Mouse (Mus musculus) gastrocnemius, adult 18-20 months (tissue): ENCODE data around the gene Minos1. TPM values are rescaled to one million over a fixed set of nuclear protein-coding genes. Genes with fewer than 3 reads are reported as not detected.

Experiments used
- DNase-seq: peaks from one replicate; pipeline ENCODE4 v3.0.0; 2021; ENCODE audit warnings: low spot score
- long read RNA-seq, 2 experiments: library from polyadenylated mRNA; stranded (forward); transcript quantifications; one replicate each; pipeline ENCODE4 v2.0.0; 2021
- total RNA-seq, 2 experiments: library from RNA; stranded (reverse); gene quantifications; 2 replicates each; pipeline ENCODE4 v1.2.3; 2021

Minos1 gene
- total RNA-seq: 100 to 1,000 TPM; 310 to 342 TPM
- long read RNA-seq, experiment 1, transcript Minos1-203 (4 exons, 2,549 nt): major isoform, 264 of 326 reads
- long read RNA-seq, experiment 1, transcript Minos1-204 (4 exons, 476 nt): minor isoform, 19 of 326 reads
- long read RNA-seq, experiment 1, partial matches to known transcripts: 5 of 326 reads
- long read RNA-seq, experiment 1, other reads (novel, unspliced or antisense): 35 of 326 reads
- long read RNA-seq, experiment 2, transcript Minos1-203 (4 exons, 2,549 nt): major isoform, 162 of 202 reads
- long read RNA-seq, experiment 2, transcript Minos1-204 (4 exons, 476 nt): minor isoform, 13 of 202 reads
- long read RNA-seq, experiment 2, partial matches to known transcripts: 13 of 202 reads
- long read RNA-seq, experiment 2, other reads (novel, unspliced or antisense): 14 of 202 reads

DNA sequence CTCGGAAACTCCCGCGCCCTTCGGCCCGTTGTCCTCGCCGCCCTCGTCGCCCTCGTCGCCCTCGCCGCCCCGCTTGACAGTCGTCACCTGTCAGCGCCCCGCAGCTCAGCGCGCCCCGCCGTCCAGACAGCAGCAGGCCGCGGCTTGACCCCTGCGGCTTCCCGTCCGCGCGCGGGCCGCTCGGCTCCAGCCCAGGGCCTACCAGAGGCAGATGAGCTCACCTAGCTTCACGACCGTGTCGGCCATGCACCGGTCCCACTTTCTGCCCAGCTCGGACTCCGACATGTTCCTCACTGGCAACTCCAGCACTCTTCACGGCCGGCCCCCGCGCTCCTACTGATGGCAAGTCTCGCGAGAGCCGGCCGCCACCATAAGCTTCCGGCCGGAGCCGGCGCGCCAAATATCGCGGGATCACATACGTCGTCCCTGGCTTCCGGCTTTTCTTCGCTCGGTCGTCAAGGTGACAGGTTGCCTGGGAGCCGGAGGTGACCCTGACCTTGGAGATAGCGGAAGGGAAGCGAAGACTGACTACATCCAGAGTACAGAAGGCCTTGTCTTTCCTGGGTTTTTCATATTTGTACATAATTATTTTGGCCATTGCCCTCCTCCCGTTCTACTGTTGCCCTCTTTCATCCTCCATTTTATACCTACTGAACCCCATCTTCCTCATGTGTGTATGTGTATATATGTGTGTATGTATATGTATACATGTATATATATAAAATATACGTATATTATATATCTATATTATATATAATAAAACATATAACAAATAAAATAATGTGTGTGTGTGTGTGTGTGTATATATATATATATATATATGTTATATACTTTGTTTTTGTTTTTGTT lies at the start of gene Minos1:
TSS of gene Minos1 (minus strand) at position 413 of the 849 bp plus-strand sequence.
- DNase-seq: peak; percentile 97

DNA sequence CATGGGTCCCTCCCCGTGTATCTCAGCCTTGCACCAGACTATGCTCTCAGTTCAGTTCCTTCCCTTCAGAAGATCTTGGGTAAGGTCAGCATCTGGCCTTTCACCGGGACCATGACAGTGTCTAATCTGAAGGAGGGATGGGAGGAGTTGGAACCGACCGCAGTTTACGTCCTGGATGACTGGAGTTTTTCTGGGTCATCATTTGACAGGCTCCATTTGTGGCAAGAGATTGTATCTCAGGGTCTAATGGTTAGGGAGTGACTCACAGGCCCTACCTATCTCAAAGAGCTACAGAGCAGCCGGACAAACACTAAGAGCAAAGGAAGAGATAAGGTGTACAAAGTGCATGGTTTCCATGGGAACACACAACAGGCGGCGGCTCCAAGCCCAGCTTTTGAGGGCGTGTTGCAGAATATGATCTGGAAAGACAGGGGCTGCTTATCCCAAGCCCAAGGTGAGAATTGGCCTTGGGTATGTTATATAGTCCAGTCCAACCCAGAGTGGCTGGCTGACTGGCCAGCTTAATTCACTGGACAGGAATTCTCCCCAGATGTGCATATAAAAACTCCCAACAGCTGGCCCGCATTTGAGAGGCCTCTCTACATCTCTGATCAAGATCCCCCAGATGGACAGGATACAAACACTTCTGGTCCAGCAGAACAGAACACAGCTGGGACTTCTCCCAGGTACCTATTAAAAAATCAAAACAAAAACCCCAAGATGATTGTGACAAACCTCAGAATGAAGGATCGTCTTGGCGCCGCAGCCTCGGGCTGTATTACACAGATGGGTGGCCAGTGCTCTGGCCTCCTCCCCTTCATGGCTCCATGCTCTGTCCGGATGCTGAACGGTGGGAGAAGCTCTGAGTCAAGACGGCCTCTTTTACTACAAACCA lies 49.1 kb upstream of the Minos1 start:
- no peak for DNase-seq

DNA sequence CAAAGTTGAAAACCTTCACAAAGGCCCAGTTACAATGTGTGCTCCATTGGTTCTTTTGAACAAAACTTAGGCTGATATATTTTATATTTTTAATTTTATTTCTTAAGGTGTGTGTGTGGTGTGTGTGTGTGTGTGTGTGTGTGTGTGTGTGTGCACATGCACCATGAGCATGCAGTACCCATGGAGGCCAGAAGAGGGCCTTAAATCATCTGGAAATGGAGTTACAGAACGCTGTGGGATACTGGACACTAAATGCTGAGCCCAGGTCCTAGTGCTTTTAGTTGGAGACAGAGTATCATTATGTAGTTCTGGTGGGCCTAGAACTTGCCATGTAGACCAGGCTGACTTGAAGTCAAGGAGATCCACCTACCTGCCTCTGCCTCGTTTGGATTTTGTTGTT lies 48.3 kb upstream of the Minos1 start:
- DNase-seq: no peak

DNA sequence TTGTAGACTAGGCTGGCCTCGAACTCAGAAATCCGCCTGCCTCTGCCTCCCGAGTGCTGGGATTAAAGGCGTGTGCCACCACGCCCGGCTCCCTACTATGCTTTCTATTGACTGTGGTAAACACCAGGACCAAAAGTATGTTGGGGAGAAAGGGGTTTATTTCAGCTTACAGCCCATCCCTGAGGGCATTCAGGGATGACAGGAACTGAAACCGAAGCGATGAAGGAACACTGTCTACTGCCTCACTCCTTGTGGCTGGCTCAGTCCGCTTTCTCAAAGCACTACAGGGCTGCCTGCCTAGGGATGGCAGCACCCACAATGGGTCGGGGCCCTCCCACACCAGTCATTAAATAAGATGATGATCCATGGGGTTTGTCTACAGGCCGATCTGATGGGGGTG lies 47.5 kb upstream of the Minos1 start:
- no peak for DNase-seq

DNA sequence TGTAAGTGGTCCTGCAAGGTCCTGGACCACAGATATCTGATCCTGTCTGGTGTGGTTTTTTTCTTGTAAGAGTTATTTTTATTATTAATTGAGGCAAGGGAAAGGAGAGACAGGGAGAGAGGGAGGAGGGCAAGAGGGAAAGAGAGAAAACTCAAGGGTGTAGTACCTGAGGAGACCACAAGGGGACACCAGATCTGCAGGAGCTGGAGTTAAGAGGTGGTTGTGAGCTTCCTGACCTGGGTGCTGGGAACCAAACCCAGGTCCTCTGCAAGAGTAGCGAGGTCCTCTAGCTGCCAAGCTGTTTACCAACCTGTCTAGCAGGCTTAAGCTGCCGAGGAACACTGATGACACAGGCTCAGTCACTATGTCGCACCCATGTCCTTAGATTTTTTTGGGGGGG lies 47.0 kb upstream of the Minos1 start:
- DNase-seq: no peak

DNA sequence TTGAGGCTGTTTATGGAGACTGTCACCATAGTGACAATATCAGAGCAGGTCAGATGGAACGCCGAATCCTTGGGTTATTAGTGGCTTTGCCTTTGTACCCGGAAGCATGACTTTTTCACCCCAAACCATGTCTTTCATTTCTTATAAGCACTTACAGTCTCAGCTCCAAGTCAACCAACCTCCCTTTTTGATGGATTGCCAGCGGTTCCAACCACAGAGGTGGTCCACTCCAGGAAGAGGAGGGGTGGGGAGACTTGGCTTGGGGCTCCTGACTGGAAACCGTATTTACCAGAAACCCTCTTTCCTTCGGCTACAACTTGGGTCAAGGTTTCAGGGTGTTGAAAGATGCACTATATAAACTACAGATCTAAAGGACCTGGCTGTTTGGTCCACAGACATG lies 45.1 kb upstream of the Minos1 start:
- peak; percentile 52 for DNase-seq

DNA sequence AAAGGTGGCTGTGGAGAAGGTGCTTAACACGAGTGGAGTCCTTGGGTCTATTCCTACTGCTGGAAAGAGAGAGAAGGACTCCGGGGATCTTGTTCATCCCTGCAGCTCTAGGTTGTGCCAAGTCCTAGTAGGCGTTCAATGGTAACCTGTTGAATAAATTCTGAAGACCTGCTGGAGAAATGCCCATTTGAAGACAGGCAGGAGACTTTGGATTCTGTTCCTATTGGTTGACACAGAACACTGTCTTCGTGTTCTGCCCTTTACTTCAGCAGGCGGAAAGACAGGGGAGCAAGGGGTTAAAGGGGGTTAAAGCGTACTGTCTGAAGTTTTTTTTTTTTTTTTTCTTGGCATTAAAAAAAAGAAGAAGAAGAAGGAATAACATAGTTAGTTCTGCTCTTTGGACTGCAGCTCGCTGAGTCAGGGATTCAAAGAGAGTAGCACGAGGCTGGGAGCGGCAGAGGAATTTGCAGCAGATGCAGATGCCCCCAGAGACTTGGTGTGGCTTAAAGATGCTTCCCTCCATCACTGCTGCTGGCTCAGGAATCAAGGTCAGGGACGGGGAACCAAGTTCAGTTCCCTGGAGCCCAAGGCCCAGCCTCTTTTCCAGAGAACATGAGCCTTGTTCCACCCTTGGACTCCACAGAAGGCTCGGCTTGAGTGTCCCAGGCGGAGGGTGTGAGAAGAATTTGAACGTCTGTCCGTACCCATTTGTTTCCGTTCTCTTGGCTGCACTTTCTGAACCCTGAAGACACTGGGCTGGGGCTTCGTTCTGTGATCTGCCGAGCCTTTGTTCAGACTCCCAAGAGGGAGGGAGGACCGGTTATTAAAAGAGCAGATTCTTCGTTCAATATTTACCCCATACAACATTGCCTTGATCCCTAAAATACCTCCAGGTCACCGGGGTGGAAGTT lies 44.4 kb upstream of the Minos1 start:
- DNase-seq: peak; percentile 88

DNA sequence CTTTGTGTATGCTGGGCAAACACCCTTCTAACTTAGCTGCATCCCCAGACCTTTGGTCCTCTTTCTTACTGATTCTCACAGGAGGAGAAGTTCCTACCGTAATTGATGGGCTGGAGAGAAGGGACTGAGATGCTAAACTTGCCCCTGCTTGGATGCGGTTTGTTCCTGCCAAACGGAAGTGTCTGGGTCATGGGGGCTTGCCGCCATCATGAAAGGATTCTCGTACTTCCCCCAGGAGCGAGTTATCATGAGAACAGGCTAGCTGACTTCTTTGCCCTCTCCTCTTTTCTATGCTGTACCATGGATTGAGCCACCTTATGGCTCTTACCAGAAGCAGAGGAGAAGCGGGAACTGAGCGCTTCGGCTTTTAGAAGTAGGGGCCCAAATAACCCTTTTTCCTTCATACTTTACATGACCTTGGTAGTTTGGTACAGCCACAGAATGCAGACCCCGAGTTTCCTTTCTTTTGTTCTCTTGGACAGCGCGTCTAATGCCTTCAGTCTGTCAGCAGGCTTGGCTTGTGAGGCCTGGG lies 38.9 kb upstream of the Minos1 start:
- no peak for DNase-seq

DNA sequence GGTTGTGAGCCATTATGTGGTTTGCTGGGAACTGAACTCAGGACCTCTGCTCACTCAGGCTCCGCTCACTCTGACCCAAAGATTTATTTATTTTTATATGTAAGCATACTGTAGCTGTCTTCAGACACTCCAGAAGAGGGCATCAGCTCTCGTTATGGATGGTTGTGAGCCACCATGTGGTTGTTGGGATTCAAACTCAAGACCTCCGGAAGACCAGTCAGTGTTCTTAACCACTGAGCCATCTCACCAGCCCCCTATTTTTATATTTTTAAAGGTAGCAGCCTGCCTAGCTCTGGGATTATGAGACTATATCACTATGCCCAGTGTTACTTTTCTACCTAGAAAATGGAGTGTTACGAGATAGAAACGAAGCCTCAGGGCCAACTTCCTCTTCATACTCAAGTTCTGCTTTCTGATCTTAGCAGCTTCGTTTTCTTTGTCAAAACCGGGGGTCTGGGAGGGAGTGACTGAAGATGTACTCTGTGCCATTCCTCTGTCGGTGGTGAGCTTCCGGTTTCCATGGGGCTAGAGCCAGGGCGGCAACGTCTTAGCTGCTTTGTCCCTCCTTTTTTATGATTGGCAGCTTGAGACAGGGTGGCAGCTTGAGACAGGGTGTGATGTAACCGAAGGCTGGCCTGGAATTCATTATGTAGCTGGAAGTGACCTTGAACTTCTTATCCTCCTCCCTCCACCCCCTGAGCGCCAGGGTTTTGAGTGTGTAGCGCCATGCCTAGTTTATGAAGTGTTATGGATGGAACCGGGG lies 38.3 kb upstream of the Minos1 start:
- DNase-seq: no peak

DNA sequence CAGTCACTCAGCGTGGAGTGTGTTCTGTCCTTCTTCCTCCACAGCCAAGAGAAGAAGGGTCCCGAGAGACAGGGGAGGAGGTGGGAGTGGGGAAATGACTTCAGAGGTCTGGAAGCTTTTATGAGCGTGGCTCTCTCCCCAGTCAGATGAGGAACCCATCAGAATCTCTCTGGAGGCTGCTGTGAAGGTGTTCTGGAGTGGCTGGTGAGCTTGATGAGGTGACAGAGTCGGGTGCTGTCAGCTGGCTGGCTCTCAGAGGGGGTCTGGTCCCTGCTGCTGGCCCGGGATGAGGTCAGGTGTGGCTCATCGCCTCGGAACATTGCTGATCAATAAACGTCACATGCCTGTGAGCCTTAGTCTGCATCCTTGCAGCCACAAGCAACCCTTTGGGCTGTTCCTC lies 36.2 kb upstream of the Minos1 start:
- peak; percentile 42 for DNase-seq

DNA sequence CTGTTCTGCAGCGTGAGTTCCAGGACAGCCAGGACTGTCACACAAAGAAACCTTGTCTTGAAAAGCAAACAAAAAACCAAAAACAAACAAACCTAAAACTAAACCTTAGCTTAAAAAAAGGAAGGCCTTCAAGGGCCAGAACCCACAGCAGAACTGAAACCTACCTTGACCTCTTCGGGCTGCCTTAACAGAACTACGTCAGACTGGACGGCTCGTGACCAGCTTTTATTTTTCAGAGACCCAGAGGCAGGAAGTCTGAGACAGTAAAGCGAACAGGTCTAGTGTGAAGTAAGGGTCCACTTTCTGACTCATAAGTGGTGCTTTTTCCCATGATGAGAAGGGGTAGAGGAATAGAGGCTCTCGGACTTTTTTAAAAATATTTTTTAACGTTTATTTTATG lies 35.3 kb upstream of the Minos1 start:
- no peak for DNase-seq

DNA sequence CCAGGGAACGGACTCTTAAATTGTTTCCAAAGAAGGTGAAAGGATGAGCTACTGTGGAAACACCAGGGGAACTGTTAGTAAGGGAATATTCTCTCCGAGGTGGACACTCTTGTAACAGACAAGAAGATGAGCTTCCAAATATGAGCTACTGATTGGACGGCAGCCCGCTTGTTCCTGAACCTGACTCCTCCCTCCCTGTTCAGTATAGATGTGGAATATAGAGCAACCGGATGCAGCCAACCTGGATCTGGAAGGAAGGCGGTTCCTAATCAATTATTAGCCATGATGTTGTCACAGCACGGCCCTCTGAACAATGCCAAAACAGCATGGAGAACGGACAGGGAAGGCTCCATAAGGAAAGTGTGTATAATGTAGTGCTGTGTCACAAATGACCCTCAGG lies 34.3 kb upstream of the Minos1 start:
- no peak for DNase-seq

DNA sequence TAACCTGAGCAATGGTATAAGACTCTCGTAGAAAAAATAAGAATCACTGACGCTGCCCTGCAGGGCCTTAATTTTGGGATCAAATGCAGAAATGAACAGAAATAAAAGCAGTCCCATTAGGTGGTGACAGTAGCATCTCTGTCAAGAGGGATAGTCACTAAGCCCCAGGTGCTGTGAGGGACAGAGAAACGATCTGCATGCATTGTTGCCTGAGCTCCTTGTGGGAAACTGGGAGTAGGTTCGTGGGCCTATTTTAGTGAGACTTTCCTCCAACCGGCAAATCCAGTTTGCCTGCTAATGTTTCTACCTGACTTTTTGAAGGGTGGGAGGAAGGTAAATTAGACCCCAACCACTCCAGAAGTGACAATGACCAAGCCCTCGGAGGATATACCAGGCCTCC lies 33.2 kb upstream of the Minos1 start:
- DNase-seq: no peak

DNA sequence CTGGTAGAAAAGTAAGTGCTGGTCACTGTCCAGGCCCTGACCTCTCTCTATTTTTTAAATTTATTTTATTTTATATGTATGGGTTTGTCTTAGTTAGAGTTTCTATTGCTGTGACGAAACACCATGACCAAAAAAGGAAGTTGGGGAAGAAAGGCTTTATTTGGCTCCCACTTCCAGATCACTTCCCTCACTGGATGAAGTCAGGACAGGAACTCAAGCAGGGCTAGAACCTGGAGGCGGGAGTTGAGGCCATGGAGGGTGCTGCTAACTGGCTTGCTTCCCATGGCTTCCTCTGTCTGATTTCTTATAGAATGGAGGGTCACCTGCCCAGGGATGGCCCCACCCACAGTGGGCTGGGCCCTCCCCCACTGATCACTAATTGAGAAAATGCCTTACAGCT lies 30.2 kb upstream of the Minos1 start:
- DNase-seq: no peak

DNA sequence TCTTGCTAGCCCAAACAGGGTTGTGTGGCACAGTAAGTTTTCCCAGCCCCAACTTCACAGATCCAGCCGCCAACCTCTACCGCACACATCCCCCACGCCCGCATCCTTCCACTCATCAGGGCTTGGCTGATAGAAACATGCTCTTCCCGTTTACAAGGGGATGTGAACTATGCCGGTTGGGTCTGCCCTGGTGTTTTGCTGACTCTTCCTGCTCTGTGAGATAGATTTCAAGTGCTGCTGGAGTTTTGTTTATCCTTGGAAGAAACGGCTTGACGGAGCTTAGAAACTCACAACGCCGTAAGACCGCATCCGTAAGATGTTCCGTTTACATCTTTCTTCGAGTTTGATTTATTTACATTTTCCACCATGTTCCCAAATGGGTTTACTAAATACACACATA lies 27.4 kb upstream of the Minos1 start:
- no peak for DNase-seq

DNA sequence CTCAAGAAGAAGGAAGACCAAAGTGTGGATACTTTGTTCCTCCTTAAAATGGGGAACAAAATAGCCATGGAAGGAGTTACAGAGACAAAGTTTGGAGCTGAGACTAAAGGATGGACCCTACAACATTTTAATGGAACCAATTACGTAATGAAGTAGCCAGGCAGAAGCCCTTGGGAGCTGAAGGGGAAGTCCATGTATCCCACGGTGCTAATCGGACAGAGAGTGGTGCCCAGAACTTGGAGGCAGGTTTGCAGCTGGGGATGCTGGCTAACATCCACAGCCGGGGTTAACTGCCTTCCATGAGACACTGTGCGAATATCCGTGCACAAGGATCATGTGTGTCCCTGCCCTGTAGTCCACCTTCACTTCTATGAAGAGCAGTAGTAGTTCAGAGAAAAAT lies 25.6 kb upstream of the Minos1 start:
- no peak for DNase-seq

DNA sequence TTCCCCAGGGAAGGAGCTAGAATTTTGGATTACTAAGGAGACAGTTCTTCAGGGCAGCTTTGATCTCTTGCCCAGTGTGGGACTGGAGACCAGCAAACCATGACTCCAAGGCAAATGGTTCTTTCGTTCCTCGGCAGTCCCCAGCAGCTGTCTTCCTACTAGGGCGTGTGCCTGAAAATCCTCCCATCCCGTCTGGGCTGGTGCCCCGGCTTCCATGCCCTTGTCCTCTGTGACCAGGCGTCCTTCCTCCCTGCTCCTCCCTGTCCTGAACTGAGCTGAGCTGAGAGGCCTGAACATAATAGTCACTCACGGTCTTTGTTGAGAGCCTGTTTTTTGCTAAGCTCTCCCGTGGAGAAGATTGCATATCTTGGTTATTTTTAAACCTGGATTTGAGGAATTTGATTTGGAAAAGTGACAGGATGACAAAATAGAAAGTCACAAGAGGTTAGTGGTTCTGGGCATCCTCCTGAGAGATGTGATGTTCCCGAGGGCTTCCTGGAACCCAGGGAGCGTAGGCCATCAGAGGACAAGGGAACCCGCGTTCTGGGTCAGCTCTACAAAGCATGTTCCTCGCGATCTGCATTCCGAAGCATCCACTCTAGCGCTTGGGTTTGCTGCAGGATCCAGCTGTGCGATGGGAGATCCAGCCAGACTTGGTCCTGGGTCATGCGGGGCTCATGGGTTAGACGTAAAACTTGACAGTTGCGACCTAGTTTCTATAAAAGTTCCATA lies 23.8 kb upstream of the Minos1 start:
- peak; percentile 75 for DNase-seq

DNA sequence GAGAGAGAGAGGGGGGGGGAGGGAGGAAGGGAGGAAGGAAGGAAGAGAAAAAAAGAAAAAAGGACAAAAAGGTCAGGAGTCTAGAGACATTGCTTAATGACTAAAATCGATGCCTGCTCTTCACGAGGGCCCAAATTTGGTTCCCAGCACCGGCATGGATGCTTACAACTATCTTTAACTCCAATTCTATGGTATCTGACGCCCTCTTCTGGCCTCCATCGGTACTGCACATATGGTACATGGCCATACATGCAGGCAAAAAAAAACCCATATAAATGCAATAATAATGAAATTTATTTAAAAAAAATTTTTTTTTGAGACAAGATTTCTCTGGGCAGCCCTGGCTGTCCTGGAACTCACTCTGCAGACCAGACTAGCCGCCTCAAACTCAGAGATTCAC lies 20.5 kb upstream of the Minos1 start:
- no peak for DNase-seq

DNA sequence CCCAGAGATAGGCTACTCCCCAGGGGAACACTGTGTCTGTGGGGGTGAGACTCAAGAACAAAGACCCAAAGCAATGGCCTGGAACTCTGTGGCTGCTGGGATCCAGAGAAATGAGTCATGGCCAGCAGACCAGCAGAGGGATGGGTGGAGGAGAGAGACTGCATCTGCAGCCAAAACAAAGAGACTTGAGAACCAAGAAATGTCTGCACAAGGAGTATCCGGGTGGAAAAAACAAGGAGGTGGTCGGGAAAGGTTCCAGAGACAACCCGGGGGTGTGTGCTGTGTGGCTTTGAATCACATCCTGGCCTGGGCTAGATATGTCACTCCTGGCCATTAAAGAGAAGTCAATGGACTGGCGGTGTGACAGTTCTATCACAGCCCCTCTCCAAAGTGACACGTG lies 15.8 kb upstream of the Minos1 start:
- peak; percentile 70 for DNase-seq
